Mouse (Mus musculus) frontal cortex, postnatal 14 days (tissue): Measurements from ENCODE around the gene Ctla4.

Experiments
- DNase-seq, 2 experiments: peaks; one replicate each; pipeline ENCODE4 v3.0.0; 2022; ENCODE audit warnings: low spot score in 2 of 2

Gene Ctla4

DNA sequence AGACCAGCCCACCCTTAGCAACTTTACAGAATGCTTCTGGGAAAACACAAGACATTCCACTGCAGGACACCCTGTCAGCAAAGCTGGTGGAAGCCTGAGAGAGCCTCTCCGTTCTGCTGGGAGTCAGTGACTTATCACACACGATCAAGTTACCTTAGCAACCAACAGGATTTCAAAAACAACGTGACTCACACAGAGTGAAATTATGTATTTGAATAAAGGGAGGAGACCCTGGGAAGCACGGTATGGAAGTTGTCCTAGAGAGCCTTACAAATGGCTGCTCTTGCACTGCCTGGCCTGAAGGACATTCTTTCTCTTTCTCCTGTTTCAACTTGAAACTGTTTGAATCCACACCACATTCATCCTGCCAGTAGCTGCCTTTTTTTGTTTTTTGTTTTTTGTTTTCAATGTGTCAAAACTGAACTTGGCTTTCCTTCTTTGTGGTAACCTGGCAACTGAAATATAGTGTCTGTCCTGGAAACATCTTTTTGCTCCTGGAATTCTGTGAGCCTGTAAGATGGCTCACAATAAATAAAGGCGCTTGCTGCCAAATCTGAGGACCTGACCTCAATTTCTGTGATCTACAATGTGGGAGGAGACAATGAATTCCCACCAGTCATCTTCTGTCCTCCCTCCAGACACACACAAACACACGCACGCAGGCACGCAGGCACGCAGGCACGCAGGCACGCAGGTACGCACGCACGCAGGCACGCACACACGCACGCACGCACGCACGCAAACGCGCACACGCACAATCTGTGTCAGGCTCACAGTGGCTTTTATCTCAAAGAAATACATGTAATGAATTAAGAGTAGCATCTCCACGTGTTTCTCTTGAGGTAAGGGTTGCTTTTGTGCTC lies 33.9 kb downstream of the Ctla4 start:
- no peak for DNase-seq

DNA sequence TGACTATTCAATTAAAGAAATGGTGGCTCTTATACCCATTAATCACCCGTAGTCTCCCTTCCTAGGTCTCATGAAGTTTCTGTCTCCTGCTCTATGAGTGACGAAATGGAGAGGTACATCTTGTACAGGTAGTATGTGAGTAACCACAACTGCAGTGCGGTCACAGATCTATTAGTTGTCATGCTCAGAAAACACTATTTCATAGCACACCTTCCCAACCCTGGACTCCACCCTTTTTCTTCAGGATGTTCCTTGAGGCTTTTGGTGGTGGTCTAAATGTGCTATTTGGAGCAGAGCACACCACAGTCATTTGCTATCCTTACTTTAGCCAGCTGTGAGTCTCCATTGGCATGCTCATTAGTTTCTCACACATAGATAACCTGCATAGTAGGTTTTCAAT lies 42.2 kb downstream of the Ctla4 start:
- no peak for DNase-seq

- no peak for DNase-seq
Observed at GRCm38 (mm10) chr1:60930397-60930796, 43.6 kb downstream of the Ctla4 start.

DNA sequence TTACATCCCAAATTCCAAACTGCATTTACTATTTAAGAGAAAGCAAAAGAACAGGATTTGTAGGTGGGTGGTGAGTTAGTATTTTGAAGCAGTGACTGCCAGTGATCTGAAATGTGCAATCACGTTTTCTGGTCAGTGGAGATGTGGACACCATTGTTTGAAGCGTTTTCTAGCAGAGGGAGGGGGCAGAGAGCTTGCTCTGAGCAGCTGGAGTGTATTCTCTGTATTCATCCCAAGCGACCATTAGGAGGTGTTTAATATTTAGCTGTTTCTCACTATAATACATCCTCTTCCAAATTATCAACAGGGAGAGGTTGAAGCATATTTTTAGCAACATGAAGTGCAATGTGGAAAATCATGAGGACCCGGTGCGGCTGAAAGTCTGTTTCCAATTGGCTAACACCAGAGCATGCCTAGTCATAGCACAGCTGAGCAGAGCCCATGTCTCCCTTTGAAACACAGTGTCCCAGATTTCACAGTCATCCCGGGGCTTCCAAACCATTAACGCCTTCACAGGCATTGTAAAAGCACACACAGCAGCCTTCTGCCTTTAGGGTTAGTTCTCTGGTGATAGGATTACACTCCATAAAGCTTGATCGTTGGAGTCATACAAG lies 49.3 kb downstream of the Ctla4 start:
- no peak for DNase-seq

DNA sequence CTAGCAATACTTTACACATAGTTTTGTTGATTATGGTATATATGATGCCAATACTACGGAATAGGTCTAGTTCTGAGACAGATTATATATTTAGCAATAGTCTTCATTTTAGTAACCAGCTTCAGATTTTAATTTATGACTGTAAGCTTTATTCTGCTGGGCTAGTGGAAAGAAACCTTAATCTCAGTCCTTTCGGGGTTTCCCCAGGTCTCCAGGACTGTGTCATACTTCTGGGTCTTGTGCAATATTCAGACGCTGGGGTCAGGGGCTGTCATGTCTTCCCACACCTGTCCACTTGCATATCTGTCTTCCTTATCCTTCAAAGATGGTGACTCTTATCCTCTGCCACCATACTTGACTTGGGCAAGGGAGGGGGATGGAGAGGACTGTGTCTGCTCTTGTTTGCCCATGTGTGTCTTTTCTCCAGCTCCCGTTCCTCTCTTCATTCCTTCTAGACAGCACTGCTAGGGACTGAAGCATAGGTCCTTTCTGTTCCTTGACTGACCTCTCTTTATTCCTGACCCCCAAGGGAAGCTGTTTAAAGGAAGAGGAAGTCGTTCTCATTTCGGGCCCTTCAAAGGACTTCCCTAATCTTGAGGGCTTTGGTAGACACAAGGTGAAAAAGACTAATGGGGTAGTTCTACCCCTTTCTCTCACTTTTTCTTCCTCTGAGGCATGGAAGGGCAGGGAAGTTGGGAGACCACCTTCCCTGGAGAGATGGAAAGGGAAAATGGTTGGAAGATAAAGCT lies 50.3 kb downstream of the Ctla4 start:
- no peak for DNase-seq

GRCm38 (mm10) chr1:60938256-60938655 lies 51.5 kb downstream of the Ctla4 start:
- DNase-seq, result no peak

- DNase-seq, result no peak
Observed at GRCm38 (mm10) chr1:60938974-60939373, 52.2 kb downstream of the Ctla4 start.

GRCm38 (mm10) chr1:60940023-60940422 lies 53.2 kb downstream of the Ctla4 start:
- no peak for DNase-seq

GRCm38 (mm10) chr1:60940620-60941019 lies 53.8 kb downstream of the Ctla4 start:
- no peak for DNase-seq

DNA sequence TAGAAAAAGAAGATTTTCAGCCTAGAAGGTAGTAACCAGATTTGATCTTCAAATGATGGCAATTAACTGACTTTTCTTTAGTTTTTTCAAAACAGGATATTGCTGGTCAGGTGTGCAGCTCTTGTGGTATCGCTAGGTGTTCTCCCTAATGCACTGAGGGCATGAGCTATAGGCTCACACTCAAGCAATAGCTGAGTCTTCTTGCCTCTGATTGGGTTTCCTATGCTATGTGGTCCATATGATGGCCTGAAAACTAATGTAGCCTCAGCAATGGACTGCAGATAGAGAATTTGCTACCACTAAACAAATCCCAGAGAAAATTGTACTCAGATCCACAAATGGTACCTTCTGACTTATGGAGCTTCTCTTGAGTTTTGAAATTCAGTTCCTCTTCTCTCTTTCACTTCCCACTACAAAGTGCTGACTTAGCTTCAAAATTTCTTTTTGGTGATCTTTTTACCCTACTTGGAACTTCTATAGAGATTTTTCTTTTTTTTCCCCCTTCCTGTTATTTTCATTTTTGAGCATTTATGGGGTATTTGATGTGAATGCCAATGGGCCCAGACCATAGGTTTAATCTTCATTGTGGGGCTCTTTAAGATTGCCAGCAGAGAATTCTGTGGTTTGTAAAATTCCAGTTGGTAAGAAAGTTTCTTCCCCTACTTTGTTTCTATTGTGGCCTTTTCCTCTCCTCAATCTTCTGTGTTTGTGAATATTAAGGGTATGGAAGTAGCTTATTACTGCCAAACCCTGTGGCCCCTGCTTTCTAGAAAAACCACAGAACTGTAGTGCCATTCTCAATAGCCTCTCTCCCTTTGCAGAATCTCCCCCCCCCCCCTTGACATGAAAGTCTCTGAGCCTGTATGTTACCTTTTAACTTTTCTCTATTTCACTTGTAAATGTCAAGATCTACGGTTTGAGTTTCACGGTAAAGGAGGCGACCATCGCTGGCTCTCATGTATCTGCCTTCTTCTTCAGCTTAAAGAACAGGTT lies 54.6 kb downstream of the Ctla4 start:
- no peak for DNase-seq

- no peak for DNase-seq
Observed at GRCm38 (mm10) chr1:60942921-60943320, 56.1 kb downstream of the Ctla4 start.

GRCm38 (mm10) chr1:60945633-60946401 lies 59.0 kb downstream of the Ctla4 start:
- DNase-seq, result no peak

DNA sequence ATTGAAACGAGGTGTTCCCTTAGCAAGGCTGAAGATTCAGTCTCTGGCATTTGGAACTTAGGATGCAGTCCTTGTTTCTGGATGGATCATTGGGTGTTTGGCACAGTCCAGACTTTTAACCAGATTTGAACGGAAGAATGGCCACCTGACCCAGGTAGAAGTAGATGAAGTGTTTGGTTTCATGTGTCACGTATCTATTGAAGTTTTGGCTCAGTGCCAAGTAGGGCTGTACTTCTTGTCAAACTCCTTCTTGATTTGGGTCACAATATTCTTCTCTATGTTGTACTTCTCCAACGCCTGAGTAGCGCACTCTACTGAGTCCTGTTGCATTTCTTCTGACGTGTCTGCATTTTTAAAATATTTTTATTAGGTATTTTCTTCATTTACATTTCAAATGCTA lies 61.3 kb downstream of the Ctla4 start:
- no peak for DNase-seq

DNA sequence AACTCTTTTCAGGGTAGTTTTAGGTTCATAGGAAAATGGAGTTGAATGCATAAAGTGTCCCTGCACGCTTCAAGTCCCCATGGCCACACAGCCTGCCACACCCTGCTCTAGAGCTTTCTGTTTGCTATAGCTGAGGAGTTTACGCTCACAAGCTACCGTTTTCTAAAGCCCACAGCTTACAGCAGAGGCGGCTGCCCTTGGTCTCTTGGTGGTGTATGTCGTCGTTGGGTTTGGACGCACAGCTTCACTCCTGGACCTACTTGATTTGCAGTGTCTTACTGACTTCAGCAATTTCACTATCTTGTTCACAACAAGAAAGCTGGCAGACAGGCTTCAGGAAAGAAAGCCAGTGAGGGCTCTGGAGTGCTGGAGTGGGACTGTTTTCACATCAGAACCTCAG lies 66.2 kb downstream of the Ctla4 start:
- no peak for DNase-seq

DNA sequence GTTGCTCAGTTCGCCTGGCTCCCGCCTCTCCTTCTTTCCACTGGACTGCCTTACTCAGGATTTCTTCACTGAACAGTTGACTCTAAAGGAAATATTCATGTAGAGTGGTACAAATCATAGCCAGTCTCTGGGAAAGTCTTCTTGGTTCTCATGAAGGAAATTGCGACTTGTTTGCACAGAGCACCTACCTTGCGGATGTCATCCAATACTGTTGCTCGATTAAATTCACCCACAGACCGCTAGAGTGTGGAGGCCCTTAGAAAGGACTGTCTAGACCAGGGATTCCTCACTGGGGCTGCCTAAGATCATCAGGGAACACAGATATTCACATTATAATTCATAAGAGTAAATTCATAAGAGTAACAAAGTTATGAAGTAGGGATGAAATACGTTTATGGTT lies 66.9 kb downstream of the Ctla4 start:
- DNase-seq, result no peak

DNA sequence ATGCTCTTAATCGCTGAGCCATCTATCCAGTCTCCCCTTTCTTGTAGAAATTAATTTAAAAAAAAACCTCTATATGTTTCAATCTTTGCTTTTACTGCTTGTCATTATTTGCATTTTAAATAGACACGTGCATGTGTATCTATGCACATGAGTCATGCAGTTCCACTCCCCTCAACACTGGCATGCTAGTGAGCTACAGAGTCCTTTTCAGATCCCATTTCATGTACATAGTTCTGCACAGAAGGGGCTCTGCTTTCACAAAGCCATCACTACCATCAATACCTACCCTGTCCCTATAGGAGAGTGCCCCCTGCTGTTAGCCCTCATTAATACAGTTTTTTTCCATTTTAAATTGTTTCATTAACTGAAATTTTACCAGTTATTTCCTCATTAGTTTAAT lies 68.0 kb downstream of the Ctla4 start:
- DNase-seq, result no peak

DNA sequence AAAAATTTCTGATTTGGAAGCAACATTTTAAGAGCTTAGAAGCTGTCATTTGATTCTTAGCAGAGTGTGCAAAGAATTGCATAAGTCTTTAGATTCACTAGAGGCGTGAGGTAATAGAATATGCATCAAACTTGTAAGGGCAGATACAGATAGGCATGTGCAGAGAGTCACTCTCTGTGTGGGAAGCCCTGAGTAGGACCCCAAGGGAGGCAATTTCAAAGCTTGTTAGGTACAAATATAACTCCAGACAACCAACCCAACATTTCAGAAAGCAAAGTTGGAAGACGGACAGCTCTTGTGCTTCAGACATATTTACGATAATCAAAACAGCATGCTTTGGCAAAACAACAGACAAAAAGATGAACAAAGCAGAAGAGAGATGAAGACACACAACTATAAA lies 68.4 kb downstream of the Ctla4 start:
- no peak for DNase-seq

- DNase-seq, result no peak
Observed at GRCm38 (mm10) chr1:60956196-60956595, 69.4 kb downstream of the Ctla4 start.

- no peak for DNase-seq
Observed at GRCm38 (mm10) chr1:60958287-60958686, 71.5 kb downstream of the Ctla4 start.

DNA sequence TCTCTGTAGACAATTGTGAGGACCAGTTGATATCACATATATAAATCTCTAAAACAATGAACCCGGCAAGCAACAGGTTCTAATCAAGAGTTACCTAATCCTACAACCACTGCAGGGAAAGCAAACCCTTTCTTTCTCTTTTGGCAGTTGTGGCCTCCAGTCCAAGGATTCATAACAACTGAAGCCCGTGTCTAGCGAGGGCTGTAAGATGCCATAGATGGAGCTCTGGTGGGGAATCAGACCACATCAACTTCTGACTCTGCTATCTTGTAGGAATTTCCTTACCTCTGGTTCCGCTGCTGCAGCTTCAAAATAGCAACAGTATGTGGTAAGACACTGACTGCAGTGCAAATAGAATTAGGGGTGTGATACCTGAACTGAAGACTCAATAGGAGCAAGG lies 72.4 kb downstream of the Ctla4 start:
- DNase-seq, result no peak

GRCm38 (mm10) chr1:60960451-60960850 lies 73.7 kb downstream of the Ctla4 start:
- no peak for DNase-seq
